Mouse (Mus musculus) kidney, embryonic 14.5 days (tissue): ENCODE measurements at regions not wholly inside any gene's neighbourhood (a gene's known extent, or its start where the extent isn't known, plus 50 kb on each side); places are given as distances from the start of the nearest gene placed in this dataset.

ENCODE experiments used
- ATAC-seq: fragments of 200-750 bp; cut with Nextera tagmentation; 2 replicates; pipeline ENCODE4 v1.8.0; 2017; ENCODE audit warnings: moderate number of reproducible peaks, mild to moderate bottlenecking, moderate TSS enrichment, moderate library complexity; ENCODE audit not compliant: low FRiP score, low TSS enrichment
- H3K27ac ChIP-seq: fragments of 300-500 bp; sonication (generic); 2 replicates; pipeline ENCODE4 v1.5.1; 2014; ENCODE audit warnings: low read depth, mild to moderate bottlenecking, low read length, moderate library complexity, mixed read lengths
- H3K27me3 ChIP-seq: fragments of 300-500 bp; sonication (generic); 2 replicates; pipeline ENCODE4 v1.6.1; 2014; ENCODE audit warnings: mild to moderate bottlenecking, low read length; ENCODE audit not compliant: control insufficient read depth, insufficient read depth
- H3K36me3 ChIP-seq: fragments of 300-500 bp; sonication (generic); 2 replicates; pipeline ENCODE4 v1.6.1; 2014; ENCODE audit warnings: low read length, mixed read lengths; ENCODE audit not compliant: control insufficient read depth, insufficient read depth
- H3K4me1 ChIP-seq: fragments of 300-500 bp; sonication (generic); 2 replicates; pipeline ENCODE4 v1.6.1; 2014; ENCODE audit warnings: low read length, mixed read lengths; ENCODE audit not compliant: control insufficient read depth, insufficient read depth
- H3K4me2 ChIP-seq: fragments of 300-500 bp; sonication (generic); replicated peaks from 2 replicates; pipeline ENCODE4 v1.6.1; 2014; ENCODE audit warnings: low read depth, mild to moderate bottlenecking, low read length
- H3K4me3 ChIP-seq: fragments of 300-500 bp; sonication (generic); 2 replicates; pipeline ENCODE4 v1.5.1; 2014; ENCODE audit warnings: mild to moderate bottlenecking, low read length
- H3K9ac ChIP-seq: fragments of 300-500 bp; sonication (generic); 2 replicates; pipeline ENCODE4 v1.6.1; 2014; ENCODE audit warnings: low read depth, mild to moderate bottlenecking, low read length, moderate library complexity
- H3K9me3 ChIP-seq: fragments of 300-500 bp; sonication (generic); 2 replicates; pipeline ENCODE4 v1.6.1; 2016; ENCODE audit warnings: low read length; ENCODE audit not compliant: control insufficient read depth
- WGBS: fragments of 180-500 bp; shearing (Covaris S2); extraction: QIAGEN DNeasy Blood & Tissue Kit; methylation state at CpG from one replicate; pipeline ENCODE4 v1.1.7; 2014; 5-methylcytosine and 5-hydroxymethylcytosine counted together

DNA sequence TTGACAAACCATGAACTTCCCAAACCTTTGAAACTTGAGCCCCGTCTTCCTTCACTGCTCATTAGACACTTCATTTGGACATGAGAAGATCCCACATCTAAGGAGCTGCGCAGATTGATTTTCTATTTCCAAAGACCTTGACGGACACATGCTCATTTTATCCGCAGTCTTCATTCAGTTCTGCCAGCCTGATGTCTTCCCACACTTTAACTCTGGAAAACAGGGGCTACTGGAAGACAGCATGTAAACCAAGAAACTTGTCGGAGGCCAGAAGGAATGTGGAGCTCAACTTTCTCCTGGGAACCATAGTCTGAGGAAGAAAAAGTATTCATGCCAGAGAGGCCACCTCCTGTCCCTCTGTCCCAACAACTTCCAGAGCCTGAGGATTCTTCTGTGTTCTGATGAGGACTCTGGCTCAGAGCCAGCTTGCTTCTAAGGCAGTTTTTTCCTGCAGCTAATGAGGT lies 161.8 kb downstream of the Gm19410 start:
- WGBS, result 33% methylated on average over 5 of the region's 5 CpGs
- Histone ChIP-seq H3K36me3 (no peaks in the 10 kb centered on the region), H3K9me3 (peaks cover 2% of the 10 kb centered on the region; the same call in 1 of the 2 replicates), H3K27ac (no peak overlapping the region), H3K27me3 (no peaks in the 10 kb centered on the region), H3K4me1 (no peaks in the 10 kb centered on the region), H3K9ac (no peak overlapping the region), H3K4me2 (no peak overlapping the region), H3K4me3 (no peak overlapping the region)
- ATAC-seq, result no peak

DNA sequence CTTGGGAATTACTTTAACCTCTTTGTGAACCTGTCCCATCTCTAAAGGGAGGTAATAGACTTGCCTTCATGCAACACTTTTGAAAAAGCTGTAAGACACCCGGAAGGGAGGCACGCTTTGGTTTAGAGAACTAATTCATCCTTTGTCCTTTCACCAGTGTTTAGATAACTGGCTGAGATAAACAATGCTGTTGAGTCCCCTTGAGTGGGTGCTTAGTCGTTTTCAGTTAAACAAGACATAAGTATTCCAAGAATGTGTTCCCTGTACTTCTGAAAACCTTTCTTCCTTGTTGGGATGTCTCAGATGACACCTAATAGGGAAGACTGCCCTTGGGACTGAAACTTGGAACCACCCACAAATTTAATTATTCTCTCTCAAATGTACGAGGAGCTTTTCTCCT lies 164.7 kb downstream of the Gm19410 start:
- H3K9ac ChIP-seq, result no peak overlapping the region
- peaks cover 2% of the 10 kb centered on the region; the same call in 1 of the 2 replicates for H3K9me3 ChIP-seq
- H3K27ac ChIP-seq, result no peak overlapping the region
- no peaks in the 10 kb centered on the region for H3K36me3 ChIP-seq
- no peaks in the 10 kb centered on the region for H3K4me1 ChIP-seq
- H3K4me3 ChIP-seq, result no peak overlapping the region
- WGBS, result 33% methylated on average over 4 of the region's 4 CpGs
- ATAC-seq, result no peak
- H3K27me3 ChIP-seq, result no peaks in the 10 kb centered on the region
- H3K4me2 ChIP-seq, result no peak overlapping the region

DNA sequence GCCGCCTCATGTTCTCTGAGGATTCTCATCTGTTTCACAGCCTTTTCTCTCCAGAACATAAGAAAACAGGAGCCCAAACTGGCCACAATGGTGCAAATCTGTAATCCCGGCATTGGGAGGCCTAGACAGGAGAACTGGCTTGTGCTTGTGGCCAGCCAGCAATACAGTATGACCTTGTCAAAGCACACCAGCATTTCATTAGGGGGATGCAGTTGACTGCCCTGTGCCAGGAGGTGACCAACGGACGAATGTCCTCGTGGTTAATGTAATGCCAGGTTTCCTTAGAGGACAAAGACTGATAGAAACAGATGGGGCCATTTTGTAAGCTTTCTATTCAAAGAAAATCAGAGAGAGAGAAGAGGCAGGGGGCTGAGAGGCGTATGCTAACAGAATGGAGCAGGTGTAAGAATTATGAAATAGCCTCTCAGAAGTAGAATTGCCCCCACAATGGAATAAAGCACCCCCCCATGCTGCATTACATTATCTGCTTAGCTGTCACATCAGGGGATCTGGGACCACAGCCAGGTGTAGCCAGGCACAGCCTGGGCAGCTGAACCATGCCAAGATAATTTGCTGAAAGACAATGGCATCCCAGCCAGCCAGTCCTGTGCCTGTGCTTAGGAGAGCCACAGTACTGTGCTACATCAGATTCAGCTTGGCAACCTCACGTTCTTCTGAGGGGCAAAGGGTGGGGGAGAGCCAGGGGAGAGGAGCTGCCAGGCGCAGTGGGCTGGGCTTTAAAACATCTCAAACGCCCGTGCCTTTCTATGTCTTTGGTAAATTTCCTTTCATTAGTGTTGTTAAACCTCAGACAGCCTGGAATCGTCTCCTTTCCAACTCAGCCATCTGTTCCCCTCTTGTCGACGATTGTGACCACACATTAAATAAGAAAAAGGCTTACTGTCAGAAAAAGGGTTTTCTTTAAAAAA lies 167.9 kb downstream of the Gm19410 start:
- H3K27me3 ChIP-seq, result no peaks in the 10 kb centered on the region
- no peak overlapping the region for H3K4me2 ChIP-seq
- H3K9ac ChIP-seq, result no peak overlapping the region
- no peaks in the 10 kb centered on the region for H3K4me1 ChIP-seq
- no peak for ATAC-seq
- no peaks in the 10 kb centered on the region for H3K36me3 ChIP-seq
- no peak overlapping the region for H3K27ac ChIP-seq
- no peak overlapping the region for H3K4me3 ChIP-seq
- WGBS, result 68% methylated on average over 13 of the region's 13 CpGs
- H3K9me3 ChIP-seq, result peaks cover 2% of the 10 kb centered on the region; the same call in 1 of the 2 replicates

DNA sequence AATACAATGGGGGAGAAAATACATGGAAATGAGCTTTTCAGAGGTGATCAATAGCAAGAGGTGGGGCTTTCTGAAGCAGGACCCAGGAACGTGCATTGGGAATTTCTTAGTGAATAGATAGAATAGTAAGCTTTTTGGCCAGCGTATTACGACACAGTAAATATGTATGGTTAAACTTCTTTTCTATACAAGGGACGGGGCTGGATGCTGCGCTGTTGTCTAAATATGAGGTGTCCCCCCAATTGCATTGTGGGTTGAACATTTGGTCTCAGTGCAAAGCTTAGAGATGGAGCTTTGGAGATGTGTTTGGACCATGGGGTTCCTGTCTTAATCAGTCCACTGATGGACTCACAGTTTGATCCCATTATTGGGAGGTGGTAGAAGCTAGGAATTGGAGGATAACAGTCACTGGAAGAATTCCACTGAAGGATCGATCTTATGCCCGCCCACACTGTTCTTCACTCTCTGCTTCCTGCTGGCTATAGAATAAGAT lies 168.6 kb downstream of the Gm19410 start:
- Histone ChIP-seq H3K27ac (no peak overlapping the region), H3K4me3 (no peak overlapping the region), H3K9me3 (peaks cover 1% of the 10 kb centered on the region; the same call in 1 of the 2 replicates), H3K9ac (no peak overlapping the region), H3K4me1 (no peaks in the 10 kb centered on the region), H3K36me3 (no peaks in the 10 kb centered on the region), H3K27me3 (no peaks in the 10 kb centered on the region), H3K4me2 (no peak overlapping the region)
- 91% methylated on average over 7 of the region's 7 CpGs for WGBS
- no peak for ATAC-seq

DNA sequence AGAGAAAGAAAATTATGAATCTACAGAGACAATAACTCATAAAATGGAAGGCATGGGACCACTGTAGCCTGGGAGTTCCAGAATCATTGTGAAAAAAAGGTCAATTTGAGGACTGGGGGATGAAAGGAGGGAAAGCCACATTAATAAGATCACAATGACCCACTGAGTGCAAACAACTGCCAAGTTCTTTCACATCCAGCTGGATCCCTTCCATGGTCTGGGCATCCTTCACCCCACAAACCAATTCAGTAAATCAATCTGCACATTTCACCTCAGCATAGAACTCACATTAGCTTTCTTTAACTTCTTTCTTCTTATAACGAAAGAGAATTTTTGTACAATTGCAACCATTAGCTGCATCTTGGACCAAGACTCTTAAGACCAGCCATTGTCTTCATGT lies 169.4 kb downstream of the Gm19410 start:
- H3K4me1 ChIP-seq, result no peaks in the 10 kb centered on the region
- 93% methylated on average over 1 of the region's 1 CpGs for WGBS
- H3K36me3 ChIP-seq, result no peaks in the 10 kb centered on the region
- H3K9me3 ChIP-seq, result no peaks in the 10 kb centered on the region
- H3K9ac ChIP-seq, result no peak overlapping the region
- no peak overlapping the region for H3K4me2 ChIP-seq
- no peak overlapping the region for H3K4me3 ChIP-seq
- no peak overlapping the region for H3K27ac ChIP-seq
- no peaks in the 10 kb centered on the region for H3K27me3 ChIP-seq
- ATAC-seq, result no peak

DNA sequence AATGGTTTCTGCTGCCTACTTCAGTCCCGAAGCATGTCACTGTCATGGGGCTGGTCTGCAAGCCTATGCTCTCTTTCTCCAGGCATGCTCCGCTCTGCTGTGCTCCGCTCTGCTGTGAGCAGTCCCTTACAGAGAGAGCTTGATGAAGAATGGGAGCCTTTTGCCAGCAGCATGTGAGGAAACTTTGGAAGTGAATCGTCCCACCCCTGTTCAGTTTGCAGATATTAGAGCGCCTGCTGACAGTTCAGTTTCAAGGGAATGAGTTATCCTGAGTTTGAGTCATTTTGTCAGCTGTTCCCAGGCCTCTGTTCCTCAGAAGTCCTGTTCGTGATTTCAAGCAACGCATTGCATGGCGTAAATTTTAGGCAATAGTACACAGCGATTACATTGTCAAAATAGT lies 173.6 kb downstream of the Gm19410 start:
- H3K27ac ChIP-seq, result no peak overlapping the region
- no peak for ATAC-seq
- no peaks in the 10 kb centered on the region for H3K4me1 ChIP-seq
- H3K4me2 ChIP-seq, result no peak overlapping the region
- no peaks in the 10 kb centered on the region for H3K27me3 ChIP-seq
- no peak overlapping the region for H3K9ac ChIP-seq
- H3K4me3 ChIP-seq, result no peak overlapping the region
- H3K36me3 ChIP-seq, result no peaks in the 10 kb centered on the region
- 87% methylated on average over 9 of the region's 9 CpGs for WGBS
- H3K9me3 ChIP-seq, result no peaks in the 10 kb centered on the region

DNA sequence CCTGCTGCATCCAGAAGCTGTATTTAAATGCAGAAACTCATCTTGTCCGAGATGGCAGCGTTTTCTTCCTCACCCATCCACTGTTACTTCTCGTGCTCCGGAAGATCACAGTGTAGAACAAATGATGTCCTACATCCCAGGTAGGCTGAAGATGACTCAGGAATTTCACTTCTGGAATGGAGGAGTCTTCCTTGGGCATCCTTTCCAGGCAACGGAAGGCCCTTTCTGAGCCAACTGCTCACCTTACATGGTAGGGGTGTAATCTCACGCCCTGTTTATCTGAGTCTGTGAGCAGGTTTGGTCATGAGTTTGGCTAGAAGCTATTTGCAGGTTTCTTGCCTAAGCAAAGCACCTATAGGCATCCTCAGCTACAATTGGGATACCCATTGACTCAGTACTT lies 176.9 kb downstream of the Gm19410 start:
- no peaks in the 10 kb centered on the region for H3K9me3 ChIP-seq
- H3K4me2 ChIP-seq, result no peak overlapping the region
- 94% methylated on average over 6 of the region's 6 CpGs for WGBS
- no peak overlapping the region for H3K4me3 ChIP-seq
- peaks cover 10% of the 10 kb centered on the region; the same call in 1 of the 2 replicates for H3K4me1 ChIP-seq
- no peak for ATAC-seq
- no peak overlapping the region for H3K9ac ChIP-seq
- H3K36me3 ChIP-seq, result no peaks in the 10 kb centered on the region
- no peaks in the 10 kb centered on the region for H3K27me3 ChIP-seq
- H3K27ac ChIP-seq, result no peak overlapping the region

DNA sequence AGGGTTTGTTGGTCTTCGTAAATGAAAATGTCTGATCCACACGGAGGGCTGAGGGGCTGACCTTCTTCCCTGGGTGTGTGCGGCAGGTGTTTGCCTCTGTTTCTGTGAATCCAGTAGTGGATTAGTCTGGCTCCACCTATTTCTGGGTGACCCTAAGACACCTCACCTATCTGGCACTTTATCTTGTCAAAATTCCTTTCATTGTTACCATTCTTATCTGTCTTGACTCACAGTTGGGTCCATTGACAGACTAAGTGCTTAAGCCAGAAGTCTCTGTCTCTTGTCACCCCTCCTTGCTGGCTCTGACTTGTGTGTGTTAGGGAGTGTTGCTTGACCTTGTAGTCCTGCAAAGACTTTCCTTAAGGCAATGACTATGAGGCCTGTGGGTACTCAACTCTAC lies 178.1 kb downstream of the Gm19410 start:
- H3K27me3 ChIP-seq, result no peaks in the 10 kb centered on the region
- H3K36me3 ChIP-seq, result no peaks in the 10 kb centered on the region
- peaks cover 13% of the 10 kb centered on the region for H3K4me1 ChIP-seq
- WGBS, result 80% methylated on average over 3 of the region's 3 CpGs
- H3K9ac ChIP-seq, result no peak overlapping the region
- no peak for ATAC-seq
- no peaks in the 10 kb centered on the region for H3K9me3 ChIP-seq
- H3K4me2 ChIP-seq, result no peak overlapping the region
- no peak overlapping the region for H3K4me3 ChIP-seq
- no peak overlapping the region for H3K27ac ChIP-seq

DNA sequence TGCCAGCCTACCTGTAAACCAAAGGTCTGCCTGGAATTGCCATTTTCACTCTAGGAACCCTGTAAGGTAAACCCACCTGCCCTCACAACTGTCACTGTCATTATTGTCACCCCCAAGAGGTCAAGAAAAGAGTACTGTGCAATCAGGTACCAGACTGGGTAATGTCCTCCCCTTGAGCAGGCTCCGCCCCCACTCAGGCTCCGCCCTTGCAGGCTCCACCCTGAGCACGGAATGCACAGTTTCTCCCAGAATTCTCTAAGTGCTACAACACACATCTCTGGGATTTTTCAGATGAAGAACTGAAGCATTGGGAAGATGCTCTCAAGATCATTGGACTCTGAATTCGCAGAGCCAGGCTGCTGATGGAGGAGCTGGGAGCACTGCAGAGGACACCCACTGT lies 178.9 kb downstream of the Gm19410 start:
- Histone ChIP-seq H3K27ac (no peak overlapping the region), H3K4me3 (no peak overlapping the region), H3K36me3 (no peaks in the 10 kb centered on the region), H3K9ac (no peak overlapping the region), H3K27me3 (no peaks in the 10 kb centered on the region), H3K4me2 (no peak overlapping the region), H3K9me3 (no peaks in the 10 kb centered on the region), H3K4me1 (peaks cover 18% of the 10 kb centered on the region)
- no peak for ATAC-seq
- WGBS, result 81% methylated on average over 4 of the region's 4 CpGs
